Mouse (Mus musculus) olfactory bulb, adult 2 months (tissue): ENCODE results near the gene Hsdl1. TPM values are rescaled to one million over a fixed set of nuclear protein-coding genes. Genes with fewer than 3 reads are reported as not detected.

ENCODE experiments used
- H3K27ac ChIP-seq: fragments of 200-500 bp; 2 replicates; pipeline ENCODE4 v1.5.1; 2012; ENCODE audit warnings: low read depth, low read length; ENCODE audit not compliant: insufficient read depth
- H3K4me1 ChIP-seq: fragments of 200-500 bp; 2 replicates; pipeline ENCODE4 v1.6.1; 2012; ENCODE audit warnings: low read length; ENCODE audit not compliant: control insufficient read depth, insufficient read depth
- H3K4me3 ChIP-seq: fragments of 200-500 bp; 2 replicates; pipeline ENCODE4 v1.5.1; 2012; ENCODE audit warnings: mild to moderate bottlenecking, low read depth, low read length, moderate library complexity; ENCODE audit not compliant: insufficient read depth
- CTCF ChIP-seq: fragments of 200-500 bp; IDR thresholded peaks from 2 replicates; pipeline ENCODE4 v1.5.1; 2012; ENCODE audit warnings: low read depth, mild to moderate bottlenecking, low read length, moderate library complexity; ENCODE audit not compliant: insufficient read depth
- POLR2A ChIP-seq: fragments of 200-500 bp; IDR thresholded peaks from 2 replicates; pipeline ENCODE4 v1.6.1; 2012; ENCODE audit warnings: mild to moderate bottlenecking, low read depth, low read length, moderate library complexity; ENCODE audit not compliant: insufficient read depth
- WGBS: fragments of 180-500 bp; shearing (Covaris S2); methylation state at CpG from one replicate; pipeline ENCODE4 v1.1.7; 2018; 5-methylcytosine and 5-hydroxymethylcytosine counted together
- polyA plus RNA-seq: library from polyadenylated mRNA; stranded (reverse); fragments of >200 nt; gene quantifications from 2 replicates; pipeline ENCODE4 v1.2.4, GENCODE M21; 2012; ENCODE audit warnings: low replicate concordance; ENCODE audit not compliant: missing spikeins, insufficient read depth, insufficient read length

Gene Hsdl1
- polyA plus RNA-seq, 1 experiment: not detected

DNA sequence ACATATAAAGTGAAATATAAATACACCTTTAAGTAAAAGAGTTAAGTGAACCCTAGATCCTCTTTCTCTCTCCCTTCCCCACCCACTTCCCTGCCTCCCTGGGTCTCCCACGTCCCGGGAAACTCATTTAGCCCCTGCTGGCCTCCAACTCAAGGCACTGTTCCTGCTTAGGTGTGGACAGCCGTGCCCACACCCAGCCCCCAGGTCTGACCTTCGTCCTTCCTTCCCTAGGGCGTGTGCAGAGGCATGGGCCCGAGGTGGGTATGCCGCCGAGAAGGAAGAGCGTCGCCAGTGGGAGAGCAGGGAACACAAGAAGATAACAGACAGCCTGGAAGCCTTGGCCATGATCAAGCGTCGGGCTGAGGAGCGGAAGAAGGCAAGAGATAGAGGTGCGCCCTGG is 15.4 kb upstream of the Hsdl1 start:
- H3K4me3 ChIP-seq: no peak overlapping the region
- 82% methylated on average over 14 of the region's 14 CpGs for WGBS
- TF ChIP-seq CTCF (no peak), POLR2A (no peak)
- no peak overlapping the region for H3K27ac ChIP-seq
- H3K4me1 ChIP-seq: peaks cover 4% of the 10 kb centered on the region; the same call in 1 of the 2 replicates

GRCm38 (mm10) chr8:119588844-119589243 is 13.9 kb upstream of the Hsdl1 start:
- TF ChIP-seq CTCF (no peak), POLR2A (no peak)
- H3K4me3 ChIP-seq: no peak overlapping the region
- WGBS: 31% methylated on average over 10 of the region's 10 CpGs
- no peak overlapping the region for H3K27ac ChIP-seq
- H3K4me1 ChIP-seq: peaks cover 4% of the 10 kb centered on the region; the same call in 1 of the 2 replicates

GRCm38 (mm10) chr8:119588321-119588720 is 13.3 kb upstream of the Hsdl1 start:
- 72% methylated on average over 4 of the region's 4 CpGs for WGBS
- TF ChIP-seq CTCF: no peak
- no peak for TF ChIP-seq POLR2A
- H3K4me1 ChIP-seq: peaks cover 4% of the 10 kb centered on the region; the same call in 1 of the 2 replicates

DNA sequence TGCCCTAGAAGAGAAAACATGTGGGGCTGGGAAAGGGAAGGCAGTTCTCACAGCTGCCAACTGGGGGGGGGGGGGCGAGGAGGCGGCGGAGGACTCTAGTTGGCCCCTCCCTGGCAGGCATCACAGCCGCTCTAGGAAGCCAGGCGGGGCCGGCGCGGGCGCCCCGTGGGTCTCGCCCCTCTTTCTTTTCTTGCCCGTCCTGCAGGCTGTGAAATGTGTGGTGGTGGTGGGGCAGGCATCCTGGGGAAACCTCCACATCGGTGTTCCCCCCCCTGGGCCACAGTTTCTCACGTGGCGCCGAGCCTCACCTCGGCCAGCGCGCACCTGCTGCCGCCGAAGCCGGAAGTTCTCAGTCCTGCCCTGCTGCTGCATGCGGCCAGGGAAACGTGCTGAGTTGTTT is 10.9 kb upstream of the Hsdl1 start:
- WGBS: 17% methylated on average over 24 of the region's 24 CpGs
- no peak overlapping the region for H3K27ac ChIP-seq
- TF ChIP-seq CTCF (no peak), POLR2A (no peak)
- H3K4me1 ChIP-seq: peaks cover 4% of the 10 kb centered on the region; the same call in 1 of the 2 replicates
- H3K4me3 ChIP-seq: peak overlapping the region; percentile 41

More at GRCm38 (mm10) chr8:119588321-119588720, 13.3 kb upstream of the Hsdl1 start:
- Histone ChIP-seq H3K4me3 (no peak overlapping the region), H3K27ac (no peak overlapping the region)

DNA sequence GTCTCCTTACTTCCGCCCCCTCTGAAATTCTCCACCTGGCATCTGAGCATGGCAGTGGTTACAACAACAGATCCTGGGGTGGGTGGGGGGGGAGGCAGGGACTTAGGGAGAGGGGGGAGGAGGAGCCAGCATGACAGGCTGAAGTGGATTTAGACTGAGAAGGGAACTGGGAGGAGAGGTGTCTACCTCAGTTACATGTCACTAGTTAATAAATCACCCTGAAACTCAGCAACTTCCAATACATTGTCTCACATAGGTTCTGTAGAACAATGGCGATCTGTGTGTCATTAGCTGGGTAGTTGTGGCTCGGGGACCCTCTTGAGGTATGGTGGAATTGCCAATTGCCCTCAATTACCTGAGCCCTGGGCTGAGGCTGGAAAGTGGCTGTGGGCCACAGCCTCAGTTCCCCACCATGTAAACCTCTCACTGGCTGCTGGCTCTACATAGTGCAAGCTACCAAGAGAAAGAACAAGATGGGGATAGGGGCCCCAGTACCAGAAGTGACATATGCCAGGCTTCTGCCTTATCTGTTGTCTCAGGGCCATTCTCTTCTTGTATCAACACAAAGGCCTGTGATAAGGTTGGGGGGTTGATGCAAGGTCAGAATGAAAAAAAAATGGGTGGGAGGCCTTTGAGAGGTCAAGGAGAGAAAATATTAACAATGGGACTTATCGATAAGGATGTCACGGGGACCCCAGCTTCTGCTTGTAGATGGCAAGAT is 5.6 kb upstream of the Hsdl1 start:
- 90% methylated on average over 5 of the region's 5 CpGs for WGBS
- no peaks in the 10 kb centered on the region for H3K4me1 ChIP-seq
- H3K27ac ChIP-seq: no peak overlapping the region
- TF ChIP-seq POLR2A: no peak
- no peak for TF ChIP-seq CTCF
- no peak overlapping the region for H3K4me3 ChIP-seq

DNA sequence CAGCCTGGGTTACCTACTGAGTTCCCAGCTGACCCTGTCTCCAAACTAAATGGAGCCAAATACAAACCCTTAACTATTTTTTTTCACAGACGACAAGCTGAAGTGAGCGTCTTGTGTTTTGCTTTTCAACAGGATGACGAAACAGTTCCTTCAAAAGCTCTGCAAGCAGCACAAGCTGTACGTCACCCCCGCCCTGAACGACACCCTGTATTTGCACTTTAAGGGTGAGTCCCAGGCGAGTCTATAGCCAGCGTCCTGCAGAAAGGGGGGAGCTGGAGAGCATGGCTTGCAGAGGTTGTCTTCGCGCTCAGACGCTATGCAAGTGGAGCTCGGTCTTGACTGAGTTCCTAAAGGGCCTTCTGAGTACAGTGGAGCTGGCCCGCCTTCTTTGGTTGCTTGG is 4.1 kb upstream of the Hsdl1 start:
- 61% methylated on average over 13 of the region's 13 CpGs for WGBS
- no peak for TF ChIP-seq POLR2A
- no peak for TF ChIP-seq CTCF

DNA sequence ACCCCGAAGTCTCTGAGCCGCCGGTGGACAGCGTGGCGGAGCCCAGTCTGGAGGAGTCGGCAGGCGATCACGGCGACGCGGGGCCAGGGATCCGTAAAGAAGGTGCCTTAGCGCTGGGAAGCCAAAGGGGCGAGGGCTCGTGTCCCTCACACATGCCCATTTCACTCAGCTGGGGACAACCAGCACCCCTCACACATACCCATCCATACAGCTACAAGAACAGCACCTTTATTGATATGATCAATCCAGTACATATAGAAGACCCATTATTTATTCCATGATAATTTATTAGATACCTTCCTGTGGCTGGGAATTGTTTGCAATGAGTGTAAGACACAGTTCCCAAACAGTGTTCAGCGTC is 363 bp upstream of the Hsdl1 start:
- peak overlapping the region; percentile 73 for H3K4me3 ChIP-seq
- TF ChIP-seq POLR2A: no peak
- no peak for TF ChIP-seq CTCF
- 2% methylated on average over 16 of the region's 16 CpGs for WGBS
- H3K4me1 ChIP-seq: peaks cover 18% of the 10 kb centered on the region
- no peak overlapping the region for H3K27ac ChIP-seq

More for the DNA sequence above, 4.1 kb upstream of the Hsdl1 start:
- no peak overlapping the region for H3K27ac ChIP-seq
- no peak overlapping the region for H3K4me3 ChIP-seq
- H3K4me1 ChIP-seq: peaks cover 1% of the 10 kb centered on the region; the same call in 1 of the 2 replicates

DNA sequence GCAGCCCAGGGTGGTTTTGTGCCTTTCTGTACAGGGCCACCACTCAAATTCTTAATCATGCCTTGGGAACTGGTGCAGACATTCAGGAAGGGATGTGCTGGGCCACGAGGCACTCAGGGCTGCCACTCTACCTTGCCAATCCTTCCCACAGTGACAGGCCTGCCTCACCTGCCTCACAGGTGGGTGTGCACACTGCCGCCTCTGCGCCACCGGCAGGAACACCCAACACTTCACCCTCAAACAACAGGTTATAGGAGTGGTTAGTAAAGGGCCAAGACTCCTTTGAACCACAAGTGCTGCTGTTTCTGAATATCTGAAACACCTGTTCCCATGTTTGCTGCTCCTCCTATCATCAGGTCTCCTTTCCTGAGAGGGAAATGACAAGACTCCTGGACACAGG is 2.6 kb downstream of the Hsdl1 start:
- Histone ChIP-seq H3K4me3 (no peak overlapping the region), H3K4me1 (peaks cover 23% of the 10 kb centered on the region), H3K27ac (no peak overlapping the region)
- TF ChIP-seq CTCF (no peak), POLR2A (no peak)
- WGBS: 91% methylated on average over 4 of the region's 4 CpGs

DNA sequence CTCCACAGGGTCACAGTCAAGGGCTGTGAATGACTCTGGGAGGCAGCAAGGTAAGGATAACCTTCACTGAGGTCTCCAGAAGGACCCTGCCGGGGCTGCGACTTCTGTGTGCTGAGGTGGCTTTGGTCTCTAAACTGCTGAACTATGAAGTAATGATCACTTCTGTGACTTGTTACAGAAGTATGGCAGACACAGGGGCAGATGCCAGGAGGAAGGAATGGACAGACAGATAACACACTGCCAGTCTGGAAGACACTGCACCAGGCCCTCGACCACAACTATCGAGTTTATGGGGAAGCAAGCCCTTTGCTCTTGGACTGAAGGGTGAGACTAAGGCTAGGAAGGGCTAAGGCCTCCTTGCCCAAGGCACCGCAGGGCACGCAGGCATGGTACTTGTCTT is 3.8 kb downstream of the Hsdl1 start:
- Histone ChIP-seq H3K4me3 (no peak overlapping the region), H3K27ac (no peak overlapping the region), H3K4me1 (peaks cover 23% of the 10 kb centered on the region)
- TF ChIP-seq CTCF (no peak), POLR2A (no peak)
- WGBS: 91% methylated on average over 6 of the region's 6 CpGs
